Mouse (Mus musculus) heart, postnatal 0 days (tissue): ENCODE data around the gene Cnn2.

ENCODE experiments used
- CTCF ChIP-seq: IDR thresholded peaks from 2 replicates; pipeline ENCODE4 v1.5.1; 2016; ENCODE audit warnings: antibody characterized with exemption, control low read depth, low read depth
- EP300 ChIP-seq: IDR thresholded peaks from 2 replicates; pipeline ENCODE4 v1.6.1; 2016; ENCODE audit warnings: antibody characterized with exemption, low read depth

GRCm38 (mm10) chr10:80018739-80019297, 30.4 kb downstream of the Cnn2 start:
- no peak for TF ChIP-seq CTCF
- TF ChIP-seq EP300: no peak
